In genomic region chr4:136283783-136284182, GRCm38 (mm10) we compare ENCODE assay signal across 8 mouse cellular contexts. TPM values are rescaled to one million over a fixed set of nuclear protein-coding genes. Genes with fewer than 3 reads are reported as not detected.
A peak's percentile ranks its signal among the peaks of the same experiment; 100 is the strongest.
DNase-seq lines count a peak whose midpoint lies in the region; ATAC-seq and TF ChIP-seq lines count a peak whose summit lies in the region.

No protein-coding gene starts in this region.

- H3K79me2 ChIP-seq in heart, adult 2 months (replicated peaks; ENCODE audit: control insufficient read depth, insufficient read depth, low read length) = no peaks in the 10 kb centered on the region

- no peak for TF ChIP-seq EP300 in heart, adult 2 months (IDR thresholded peaks at IDR 0.05; ENCODE audit: insufficient read depth, low read depth, low read length)

- WGBS in heart, adult 2 months = 41% methylated on average over 2 of the region's 2 CpGs
- WGBS in embryonic facial prominence, embryonic 13.5 days = 4% methylated on average over 2 of the region's 2 CpGs
- 20% methylated on average over 2 of the region's 2 CpGs for WGBS in limb, embryonic 10.5 days
- 81% methylated on average over 2 of the region's 2 CpGs for WGBS in thymus, adult 2 months

- H3K4me2 ChIP-seq in embryonic facial prominence, embryonic 13.5 days = peak overlapping the region; percentile 91

- H3K27ac ChIP-seq in heart, adult 2 months = peak overlapping the region; percentile 89
- H3K27ac ChIP-seq in embryonic facial prominence, embryonic 13.5 days = peak overlapping the region; percentile 94
- H3K27ac ChIP-seq in limb, embryonic 10.5 days = peak overlapping the region; percentile 70; the same call in 1 of the 2 replicates
- H3K27ac ChIP-seq in thymus, adult 2 months (ENCODE audit: control insufficient read depth, insufficient read depth, low read length) = no peak overlapping the region

- no peak for ATAC-seq in embryonic facial prominence, embryonic 13.5 days (ENCODE audit: insufficient number of reproducible peaks, insufficient read depth, low FRiP score, low TSS enrichment, low read depth)

- no peak overlapping the region for H3K9ac ChIP-seq in heart, adult 2 months (ENCODE audit: low read depth, low read length)
- H3K9ac ChIP-seq in embryonic facial prominence, embryonic 13.5 days = no peak overlapping the region

- TF ChIP-seq CTCF in heart, adult 2 months (IDR thresholded peaks at IDR 0.05) = no peak
- TF ChIP-seq CTCF in thymus, adult 2 months (IDR thresholded peaks at IDR 0.05; ENCODE audit: borderline replicate concordance, control insufficient read depth, extremely low read depth, insufficient read depth, low read length, poor library complexity) = no peak

- H3K4me1 ChIP-seq in heart, adult 2 months (ENCODE audit: control insufficient read depth, insufficient read depth, low read length) = peaks cover 11% of the 10 kb centered on the region
- peaks cover 38% of the 10 kb centered on the region for H3K4me1 ChIP-seq in embryonic facial prominence, embryonic 13.5 days
- H3K4me1 ChIP-seq in limb, embryonic 10.5 days = peaks cover 45% of the 10 kb centered on the region
- H3K4me1 ChIP-seq in thymus, adult 2 months (replicated peaks; ENCODE audit: control insufficient read depth, insufficient read depth, low read length) = peaks cover 9% of the 10 kb centered on the region

- no peak for TF ChIP-seq POLR2A in heart, adult 2 months (IDR thresholded peaks at IDR 0.05; ENCODE audit: insufficient read depth, low read depth, low read length)
- no peak for TF ChIP-seq POLR2A in thymus, adult 2 months (IDR thresholded peaks at IDR 0.05; ENCODE audit: control insufficient read depth, extremely low read depth, insufficient read depth, low read length, poor library complexity)

- H3K4me3 ChIP-seq in heart, adult 2 months = peak overlapping the region; percentile 80; the same call in 1 of the 2 replicates
- H3K4me3 ChIP-seq in embryonic facial prominence, embryonic 13.5 days = no peak overlapping the region
- no peak overlapping the region for H3K4me3 ChIP-seq in limb, embryonic 10.5 days
- no peak overlapping the region for H3K4me3 ChIP-seq in thymus, adult 2 months (ENCODE audit: control insufficient read depth, insufficient read depth, low read length)

- H3K9me3 ChIP-seq in embryonic facial prominence, embryonic 13.5 days = no peaks in the 10 kb centered on the region
- no peaks in the 10 kb centered on the region for H3K9me3 ChIP-seq in limb, embryonic 10.5 days (replicated peaks)

- intact Hi-C loops in heart, adult 2 months (cut with DNase I) = loop anchor here (2.0 to 10.0 kb wide), 4 partner anchors 23 to 1359 kb away; partner anchors contain the start of genes 6030445D17Rik, Id3, Luzp1 and Rsrp1
- intact Hi-C loops in heart, postnatal 10 days (cut with DNase I) = loop anchor here (2.0 kb wide), 2 partner anchors 23 to 27 kb away; partner anchors contain the start of gene Hnrnpr
- intact Hi-C loops in gastrocnemius, postnatal 36 days (cut with DNase I) = no loop called here

- H3K27me3 ChIP-seq in heart, adult 2 months (ENCODE audit: control insufficient read depth, insufficient read depth, low read length) = no peaks in the 10 kb centered on the region
- peaks cover 1% of the 10 kb centered on the region for H3K27me3 ChIP-seq in embryonic facial prominence, embryonic 13.5 days
- H3K27me3 ChIP-seq in limb, embryonic 10.5 days (ENCODE audit: low read depth, poor library complexity, severe bottlenecking) = peaks cover 14% of the 10 kb centered on the region
- H3K27me3 ChIP-seq in thymus, adult 2 months (ENCODE audit: control insufficient read depth, insufficient read depth, low read length) = no peaks in the 10 kb centered on the region

- no peak for DNase-seq in heart, adult 2 months
- no peak for DNase-seq in heart, postnatal 10 days
- DNase-seq in 3T3-L1 (ENCODE audit: low read depth, low spot score) = peak; percentile 22
- no peak for DNase-seq in limb, embryonic 10.5 days (ENCODE audit: low spot score)
- DNase-seq in frontal cortex, postnatal 36 days (ENCODE audit: low spot score in 2 of 2) = no peak
- no peak for DNase-seq in gastrocnemius, postnatal 36 days
- DNase-seq in thymus, adult 2 months = no peak

- H3K36me3 ChIP-seq in heart, adult 2 months (ENCODE audit: control insufficient read depth, insufficient read depth, low read length) = peaks cover 6% of the 10 kb centered on the region
- peaks cover 18% of the 10 kb centered on the region for H3K36me3 ChIP-seq in embryonic facial prominence, embryonic 13.5 days
- H3K36me3 ChIP-seq in limb, embryonic 10.5 days = peaks cover 16% of the 10 kb centered on the region
- no peaks in the 10 kb centered on the region for H3K36me3 ChIP-seq in thymus, adult 2 months (ENCODE audit: control insufficient read depth, insufficient read depth, low read length)

RNA-seq across cellular contexts. Expression of gene Zfp46, which starts 0.7 kb away (rescaled TPM):
- 10 to 100 TPM; 33.7 to 39.6 TPM for total RNA-seq in heart, adult 2 months (2021)
- polyA plus RNA-seq in heart, adult 2 months (2012; rRNA removed) = 32.1 and 49.6 TPM in 2 replicates
- 10 to 100 TPM; 60.5 to 70.1 TPM for total RNA-seq in heart, postnatal 10 days (2021)
- 25.2 and 30.5 TPM in 2 replicates for polyA plus RNA-seq in embryonic facial prominence, embryonic 13.5 days (2015; fragmentation: Nextera tagmentation; extraction: Ambion mirVana)
- polyA plus RNA-seq in limb, embryonic 10.5 days (2016; fragmentation: Nextera tagmentation; extraction: Ambion mirVana) = 20.2 and 24.6 TPM in 2 replicates
- 10 to 100 TPM; 19.7 to 22.4 TPM for total RNA-seq in gastrocnemius, postnatal 36 days (2021)
- 15.6 and 18.7 TPM in 2 replicates for polyA plus RNA-seq in thymus, adult 2 months (2012; rRNA removed)

RNA-seq across cellular contexts. Expression of gene Hnrnpr, which starts 27.0 kb away (rescaled TPM):
- 10 to 100 TPM; 43.9 to 44.8 TPM for total RNA-seq in heart, adult 2 months (2021)
- 10.7 and 18.3 TPM in 2 replicates for polyA plus RNA-seq in heart, adult 2 months (2012; rRNA removed)
- 10 to 100 TPM; 70.8 to 74.4 TPM for total RNA-seq in heart, postnatal 10 days (2021)
- 256 and 263 TPM in 2 replicates for polyA plus RNA-seq in embryonic facial prominence, embryonic 13.5 days (2015; fragmentation: Nextera tagmentation; extraction: Ambion mirVana)
- 219 and 255 TPM in 2 replicates for polyA plus RNA-seq in limb, embryonic 10.5 days (2016; fragmentation: Nextera tagmentation; extraction: Ambion mirVana)
- total RNA-seq in gastrocnemius, postnatal 36 days (2021) = 10 to 100 TPM; 16.4 to 21.1 TPM
- polyA plus RNA-seq in thymus, adult 2 months (2012; rRNA removed) = 21.0 and 21.5 TPM in 2 replicates

RNA-seq across cellular contexts. Expression of gene Tcea3, which starts 36.3 kb away (rescaled TPM):
- total RNA-seq in heart, adult 2 months (2021) = 100 to 1,000 TPM; 112 to 138 TPM
- polyA plus RNA-seq in heart, adult 2 months (2012; rRNA removed) = 46.9 and 48.7 TPM in 2 replicates
- 10 to 100 TPM; 77.2 to 85.4 TPM for total RNA-seq in heart, postnatal 10 days (2021)
- polyA plus RNA-seq in embryonic facial prominence, embryonic 13.5 days (2015; fragmentation: Nextera tagmentation; extraction: Ambion mirVana) = 3.6 and 7.3 TPM in 2 replicates
- 1.5 and 1.8 TPM in 2 replicates for polyA plus RNA-seq in limb, embryonic 10.5 days (2016; fragmentation: Nextera tagmentation; extraction: Ambion mirVana)
- total RNA-seq in gastrocnemius, postnatal 36 days (2021) = 100 to 1,000 TPM; 272 to 347 TPM
- polyA plus RNA-seq in thymus, adult 2 months (2012; rRNA removed) = 0.66 and 1.8 TPM in 2 replicates
